In the genomic region with DNA sequence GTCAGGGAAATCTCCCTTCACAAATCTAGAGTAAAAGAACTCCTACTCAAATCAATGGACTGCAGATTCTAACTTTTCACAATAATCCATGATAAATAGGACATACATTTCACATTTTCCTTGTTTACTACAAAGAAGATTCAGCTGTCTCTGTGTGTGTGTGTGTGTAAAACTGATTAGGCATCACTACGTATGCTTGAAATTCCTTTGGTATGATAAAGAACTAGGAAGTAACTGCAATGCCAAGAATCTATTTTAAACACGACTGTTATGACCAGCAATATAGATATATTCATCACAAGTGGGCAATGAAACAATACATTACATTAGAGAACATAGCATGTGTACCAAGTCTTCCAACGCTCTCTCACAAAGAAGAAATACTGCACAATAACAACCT, we compare ENCODE assay signal across 34 mouse cellular contexts. TPM values are rescaled to one million over a fixed set of nuclear protein-coding genes. Genes with fewer than 3 reads are reported as not detected.
"Had no signal": no experiment of that assay in that cellular context is flagged by ENCODE, and none has a peak within 500 bp of the region (broad histone marks: within the 10 kb centered on the region; RNA-seq: fewer than 3 reads in every experiment).

No protein-coding gene starts in this region.

- H3K4me1 ChIP-seq: embryonic facial prominence, embryonic 10.5 days; embryonic facial prominence, embryonic 12.5 days; embryonic facial prominence, embryonic 13.5 days; embryonic facial prominence, embryonic 15.5 days; forebrain, embryonic 10.5 days; forebrain, embryonic 12.5 days; forebrain, embryonic 13.5 days; forebrain, embryonic 15.5 days; heart, embryonic 10.5 days had no signal

- H3K27ac ChIP-seq: embryonic facial prominence, embryonic 10.5 days; embryonic facial prominence, embryonic 12.5 days; embryonic facial prominence, embryonic 13.5 days; embryonic facial prominence, embryonic 15.5 days; forebrain, embryonic 10.5 days; forebrain, embryonic 12.5 days; forebrain, embryonic 13.5 days; forebrain, embryonic 15.5 days; gastrocnemius, adult 2 months; heart, adult 2 months; heart, embryonic 10.5 days had no signal

- H3K36me3 ChIP-seq: forebrain, embryonic 15.5 days had no signal

- H3K9ac ChIP-seq: embryonic facial prominence, embryonic 12.5 days; embryonic facial prominence, embryonic 13.5 days; embryonic facial prominence, embryonic 15.5 days; forebrain, embryonic 12.5 days; forebrain, embryonic 13.5 days; forebrain, embryonic 15.5 days; forebrain, postnatal 0 days had no signal

- DNase-seq: cerebellum, adult 9-11 months; cerebellum, postnatal 10 days; cerebellum, postnatal 14 days; cerebellum, postnatal 25 days; cerebellum, postnatal 36 days; embryo, embryonic 11 days; forebrain, postnatal 0 days; gastrocnemius, adult 2 months; gastrocnemius, postnatal 10 days; gastrocnemius, postnatal 14 days; gastrocnemius, postnatal 25 days; gastrocnemius, postnatal 36 days; heart, adult 11 months; heart, adult 18-20 months; heart, adult 2 months had no signal

- H3K27me3 ChIP-seq: embryonic facial prominence, embryonic 12.5 days; embryonic facial prominence, embryonic 13.5 days; embryonic facial prominence, embryonic 15.5 days; forebrain, embryonic 12.5 days; forebrain, embryonic 13.5 days; forebrain, embryonic 15.5 days had no signal

- H3K4me3 ChIP-seq: embryonic facial prominence, embryonic 10.5 days; embryonic facial prominence, embryonic 12.5 days; embryonic facial prominence, embryonic 13.5 days; embryonic facial prominence, embryonic 15.5 days; erythroblast, embryonic 14.5 days; forebrain, embryonic 10.5 days; forebrain, embryonic 12.5 days; forebrain, embryonic 13.5 days; forebrain, embryonic 15.5 days; gastrocnemius, adult 2 months; heart, adult 2 months; heart, embryonic 10.5 days had no signal

- H3K9me3 ChIP-seq: embryonic facial prominence, embryonic 10.5 days; embryonic facial prominence, embryonic 12.5 days; embryonic facial prominence, embryonic 13.5 days; embryonic facial prominence, embryonic 15.5 days; forebrain, embryonic 10.5 days; forebrain, embryonic 12.5 days; forebrain, embryonic 13.5 days; forebrain, embryonic 15.5 days; heart, embryonic 10.5 days had no signal

RNA-seq across cellular contexts. Expression of a gene that starts 50.3 kb away (rescaled TPM):
- total RNA-seq: common myeloid progenitor, adult 5-6 weeks; forebrain, postnatal 0 days; gastrocnemius, adult 18-20 months; gastrocnemius, adult 2 months; gastrocnemius, adult 8-10 months; gastrocnemius, postnatal 10 days; gastrocnemius, postnatal 14 days; gastrocnemius, postnatal 25 days; gastrocnemius, postnatal 36 days; gastrocnemius, postnatal 4 days; granulocyte monocyte progenitor cell, adult 5-6 weeks; heart, adult 18-20 months; heart, adult 2 months; heart, adult 8-10 months had no signal
- polyA plus RNA-seq: cortical plate, adult 2 months; erythroblast, embryonic 14.5 days; frontal cortex, adult 2 months; gonadal fat pad, adult 2 months; heart, adult 2 months had no signal
